Mouse (Mus musculus) forebrain, embryonic 12.5 days (tissue): ENCODE results near the gene Cmtm6. TPM values are rescaled to one million over a fixed set of nuclear protein-coding genes. Genes with fewer than 3 reads are reported as not detected.

Experiments used
- ATAC-seq: fragments of 200-750 bp; cut with Nextera tagmentation; 2 replicates; pipeline ENCODE4 v1.8.0; 2017; ENCODE audit warnings: moderate TSS enrichment; ENCODE audit not compliant: low FRiP score
- H3K27ac ChIP-seq: fragments of 300-500 bp; sonication (generic); 2 replicates; pipeline ENCODE4 v1.5.1; 2016; ENCODE audit warnings: mild to moderate bottlenecking
- H3K27me3 ChIP-seq: fragments of 300-500 bp; sonication (generic); 2 replicates; pipeline ENCODE4 v1.6.1; 2016; ENCODE audit warnings: mild to moderate bottlenecking
- H3K36me3 ChIP-seq: fragments of 300-500 bp; sonication (generic); replicated peaks from 2 replicates; pipeline ENCODE4 v1.6.1; 2016; ENCODE audit warnings: mild to moderate bottlenecking
- H3K4me1 ChIP-seq: fragments of 300-500 bp; sonication (generic); 2 replicates; pipeline ENCODE4 v1.6.1; 2016
- H3K4me2 ChIP-seq: fragments of 300-500 bp; sonication (generic); 2 replicates; pipeline ENCODE4 v1.6.1; 2016; ENCODE audit warnings: mild to moderate bottlenecking, moderate library complexity
- H3K4me3 ChIP-seq: fragments of 300-500 bp; sonication (generic); replicated peaks from 2 replicates; pipeline ENCODE4 v1.5.1; 2016; ENCODE audit warnings: mild to moderate bottlenecking
- H3K9ac ChIP-seq: fragments of 300-500 bp; sonication (generic); 2 replicates; pipeline ENCODE4 v1.6.1; 2016; ENCODE audit warnings: mild to moderate bottlenecking
- H3K9me3 ChIP-seq: fragments of 300-500 bp; sonication (generic); 2 replicates; pipeline ENCODE4 v1.6.1; 2016
- WGBS: fragments of 180-500 bp; shearing (Covaris S2); methylation state at CpG from one replicate; pipeline ENCODE4 v1.1.7; 2016; 5-methylcytosine and 5-hydroxymethylcytosine counted together
- polyA plus RNA-seq: library from polyadenylated mRNA; unstranded; fragments of >200 nt; fragmentation: Nextera tagmentation; extraction: Ambion mirVana; gene quantifications from 2 replicates; pipeline ENCODE4 v1.2.1, GENCODE M21; 2016

The Cmtm6 gene
- polyA plus RNA-seq, 1 experiment from 2014 or later = 25.6 TPM

DNA sequence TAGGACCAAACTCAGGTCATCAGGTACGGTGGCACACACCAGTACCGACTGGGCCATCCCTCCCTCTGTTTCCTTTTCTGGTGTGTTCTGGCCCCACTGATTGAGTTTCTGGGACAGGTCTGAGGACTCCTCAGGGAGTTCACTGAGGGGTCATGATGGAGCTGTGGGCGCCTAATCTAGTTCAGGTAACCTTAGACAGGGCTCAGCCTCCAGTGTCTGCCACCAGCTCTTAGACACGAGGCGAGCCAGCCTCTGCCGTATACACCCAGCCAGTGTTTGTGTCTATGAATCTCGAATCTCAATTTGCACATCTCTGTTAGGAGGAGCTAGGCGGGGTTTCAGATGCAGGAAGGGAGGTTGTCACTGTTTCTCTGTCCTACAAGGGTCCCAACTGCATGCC lies 59.1 kb downstream of the Cmtm6 start:
- H3K4me2 ChIP-seq = no peak overlapping the region
- no peak overlapping the region for H3K27ac ChIP-seq
- H3K36me3 ChIP-seq = no peaks in the 10 kb centered on the region
- no peak overlapping the region for H3K4me3 ChIP-seq
- no peak for ATAC-seq
- no peak overlapping the region for H3K9ac ChIP-seq
- no peaks in the 10 kb centered on the region for H3K27me3 ChIP-seq
- peaks cover 15% of the 10 kb centered on the region for H3K4me1 ChIP-seq
- no peaks in the 10 kb centered on the region for H3K9me3 ChIP-seq
- WGBS = 91% methylated on average over 8 of the region's 8 CpGs

GRCm38 (mm10) chr9:114793764-114794295 lies 62.9 kb downstream of the Cmtm6 start:
- Histone ChIP-seq H3K9ac (no peak overlapping the region), H3K4me2 (no peak overlapping the region), H3K9me3 (no peaks in the 10 kb centered on the region), H3K4me1 (peaks cover 8% of the 10 kb centered on the region), H3K27ac (no peak overlapping the region), H3K4me3 (no peak overlapping the region), H3K36me3 (no peaks in the 10 kb centered on the region), H3K27me3 (no peaks in the 10 kb centered on the region)
- ATAC-seq = no peak
- WGBS = 88% methylated on average over 9 of the region's 9 CpGs

DNA sequence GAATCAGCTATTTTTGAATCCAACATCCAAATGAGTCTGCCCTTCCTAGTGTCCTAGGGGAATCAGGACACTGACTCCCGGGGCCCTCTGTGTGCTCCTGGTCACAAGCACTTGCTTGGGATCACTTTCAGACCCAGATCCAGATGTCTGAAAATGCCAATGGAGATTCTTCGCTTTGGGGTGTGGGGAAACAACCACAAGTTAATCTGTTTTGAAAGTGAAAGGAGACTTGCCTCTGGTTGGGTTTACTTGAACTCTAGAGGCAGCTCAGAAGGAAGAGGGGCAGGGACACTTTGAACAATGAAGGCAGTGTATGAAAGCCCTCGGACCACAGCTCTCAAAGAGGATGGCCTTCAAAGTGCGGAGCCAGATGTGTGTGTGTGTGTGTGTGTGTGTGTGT lies 63.6 kb downstream of the Cmtm6 start:
- H3K36me3 ChIP-seq = no peaks in the 10 kb centered on the region
- H3K27me3 ChIP-seq = no peaks in the 10 kb centered on the region
- no peaks in the 10 kb centered on the region for H3K9me3 ChIP-seq
- no peak overlapping the region for H3K4me3 ChIP-seq
- H3K9ac ChIP-seq = no peak overlapping the region
- WGBS = 74% methylated on average over 4 of the region's 4 CpGs
- H3K27ac ChIP-seq = no peak overlapping the region
- peaks cover 9% of the 10 kb centered on the region for H3K4me1 ChIP-seq
- H3K4me2 ChIP-seq = no peak overlapping the region
- no peak for ATAC-seq

GRCm38 (mm10) chr9:114796473-114797050 lies 65.6 kb downstream of the Cmtm6 start:
- peak; percentile 18; the same call in 1 of the 2 replicates for ATAC-seq
- 55% methylated on average over 11 of the region's 11 CpGs for WGBS
- H3K4me2 ChIP-seq = no peak overlapping the region
- peaks cover 9% of the 10 kb centered on the region for H3K4me1 ChIP-seq
- H3K36me3 ChIP-seq = no peaks in the 10 kb centered on the region
- no peak overlapping the region for H3K4me3 ChIP-seq
- no peak overlapping the region for H3K9ac ChIP-seq
- no peaks in the 10 kb centered on the region for H3K27me3 ChIP-seq
- H3K9me3 ChIP-seq = no peaks in the 10 kb centered on the region
- H3K27ac ChIP-seq = no peak overlapping the region

DNA sequence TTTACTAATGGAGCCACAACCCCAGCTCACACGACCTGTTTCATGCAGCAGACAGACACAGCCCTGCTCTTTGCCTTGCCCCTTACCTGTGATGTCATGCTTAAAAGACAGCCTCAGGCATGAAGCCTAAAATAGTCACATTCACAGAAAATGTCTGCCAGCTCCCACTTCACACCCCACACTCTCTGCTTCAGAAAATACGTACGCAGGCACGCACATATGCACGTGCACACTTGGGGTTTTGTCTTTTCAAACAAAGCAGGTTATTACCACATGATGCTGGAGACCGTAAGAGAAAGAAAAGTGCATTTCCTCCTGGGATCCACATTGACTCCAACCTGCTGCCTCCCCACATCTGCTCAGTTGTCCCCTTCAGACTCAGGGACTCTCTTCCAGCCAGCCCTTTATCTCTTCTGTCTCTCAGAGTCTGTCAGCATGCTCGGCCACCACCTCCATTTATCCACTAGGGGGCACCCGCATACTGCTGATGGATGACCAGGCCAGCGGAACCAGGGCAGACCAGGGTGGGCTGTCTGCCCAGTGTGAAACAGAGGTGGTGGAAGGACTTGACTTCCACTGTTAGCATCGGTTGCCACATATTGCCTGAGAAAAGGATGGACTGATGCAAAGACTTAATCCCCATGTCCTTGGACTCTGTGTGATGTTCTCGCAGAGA lies 66.6 kb downstream of the Cmtm6 start:
- H3K9me3 ChIP-seq = no peaks in the 10 kb centered on the region
- 54% methylated on average over 11 of the region's 11 CpGs for WGBS
- ATAC-seq = peak; percentile 89
- H3K9ac ChIP-seq = no peak overlapping the region
- no peaks in the 10 kb centered on the region for H3K27me3 ChIP-seq
- no peak overlapping the region for H3K27ac ChIP-seq
- peaks cover 2% of the 10 kb centered on the region for H3K4me1 ChIP-seq
- no peak overlapping the region for H3K4me3 ChIP-seq
- no peak overlapping the region for H3K4me2 ChIP-seq
- H3K36me3 ChIP-seq = no peaks in the 10 kb centered on the region

- Histone ChIP-seq H3K4me2 (no peak overlapping the region), H3K27me3 (no peaks in the 10 kb centered on the region), H3K4me3 (no peak overlapping the region), H3K36me3 (no peaks in the 10 kb centered on the region), H3K4me1 (peaks cover 7% of the 10 kb centered on the region), H3K27ac (no peak overlapping the region), H3K9me3 (no peaks in the 10 kb centered on the region), H3K9ac (no peak overlapping the region)
- no peak for ATAC-seq
- 38% methylated on average over 6 of the region's 6 CpGs for WGBS
Measured at GRCm38 (mm10) chr9:114798845-114799244, 67.9 kb downstream of the Cmtm6 start.

Other genes with a start within 250 kb of the Cmtm6 start
- not detected in 2 replicates for gene Ccr4, start 226.2 kb upstream of the Cmtm6 start, polyA plus RNA-seq
- gene C130032M10Rik, start 215.4 kb upstream of the Cmtm6 start, polyA plus RNA-seq = not detected in 2 replicates
- gene Trim71, start 166.7 kb upstream of the Cmtm6 start, polyA plus RNA-seq = 0.36 and 0.52 TPM in 2 replicates
- gene Cnot10, start 90.9 kb upstream of the Cmtm6 start, polyA plus RNA-seq = 67.9 and 70.6 TPM in 2 replicates
- gene Dync1li1, start 42.3 kb upstream of the Cmtm6 start, polyA plus RNA-seq = 101 and 104 TPM in 2 replicates
- gene Cmtm7, start 50.7 kb downstream of the Cmtm6 start, polyA plus RNA-seq = 32.3 and 41.2 TPM in 2 replicates
- gene Cmtm8, start 113.0 kb downstream of the Cmtm6 start, polyA plus RNA-seq = 15.1 and 17.0 TPM in 2 replicates
- 13.9 and 14.5 TPM in 2 replicates for gene Gpd1l, start 202.9 kb downstream of the Cmtm6 start, polyA plus RNA-seq
- 1.6 TPM in 2 replicates for gene Osbpl10, start 247.5 kb downstream of the Cmtm6 start, polyA plus RNA-seq